Mouse (Mus musculus) layer of hippocampus, adult 2 months (tissue): ENCODE data around the gene Cpa4. TPM values are rescaled to one million over a fixed set of nuclear protein-coding genes. Genes with fewer than 3 reads are reported as not detected.

Source experiments
- DNase-seq, 2 experiments: peaks; one replicate each; pipeline ENCODE4 v3.0.0; 2022; ENCODE audit warnings: low spot score in 2 of 2
- H3K27ac ChIP-seq: fragments of 200-600 bp; 2 replicates; pipeline ENCODE4 v1.8.1; 2022
- H3K4me3 ChIP-seq: fragments of 200-600 bp; 2 replicates; pipeline ENCODE4 v1.8.1; 2022; ENCODE audit warnings: mild to moderate bottlenecking
- CTCF ChIP-seq: fragments of 200-600 bp; conservative IDR thresholded peaks from 2 replicates; pipeline ENCODE4 v1.8.1; 2022; ENCODE audit warnings: antibody characterized with exemption, mild to moderate bottlenecking, moderate library complexity
- total RNA-seq, 2 experiments: library from RNA; stranded (reverse); gene quantifications; 2 replicates each; pipeline ENCODE4 v1.2.3; 2021

Cpa4 gene
- total RNA-seq, 2 experiments from 2014 or later, result not detected

DNA sequence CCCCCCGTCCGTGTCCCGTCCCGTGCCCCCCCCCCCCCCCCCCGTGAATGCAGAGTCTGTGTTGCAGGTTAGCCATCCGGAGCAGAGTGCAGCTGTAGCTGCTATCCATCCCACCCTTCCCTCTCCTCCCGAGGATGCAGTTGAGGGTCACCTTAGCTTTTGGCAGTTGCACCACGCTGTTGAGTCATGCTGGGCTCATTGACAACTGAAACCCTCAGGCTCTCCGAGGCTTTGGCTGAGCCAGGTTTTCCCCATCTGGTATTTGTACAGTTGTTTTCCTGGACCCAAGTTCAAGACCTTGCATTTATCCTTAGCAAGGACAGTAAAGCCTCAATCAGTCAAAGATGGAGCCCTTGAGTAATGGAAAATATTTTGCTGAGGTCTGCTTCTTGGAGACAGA is 12.1 kb upstream of the Cpa4 start:
- TF ChIP-seq CTCF, result no peak
- Histone ChIP-seq H3K4me3 (no peak overlapping the region), H3K27ac (no peak overlapping the region)
- DNase-seq, result no peak

DNA sequence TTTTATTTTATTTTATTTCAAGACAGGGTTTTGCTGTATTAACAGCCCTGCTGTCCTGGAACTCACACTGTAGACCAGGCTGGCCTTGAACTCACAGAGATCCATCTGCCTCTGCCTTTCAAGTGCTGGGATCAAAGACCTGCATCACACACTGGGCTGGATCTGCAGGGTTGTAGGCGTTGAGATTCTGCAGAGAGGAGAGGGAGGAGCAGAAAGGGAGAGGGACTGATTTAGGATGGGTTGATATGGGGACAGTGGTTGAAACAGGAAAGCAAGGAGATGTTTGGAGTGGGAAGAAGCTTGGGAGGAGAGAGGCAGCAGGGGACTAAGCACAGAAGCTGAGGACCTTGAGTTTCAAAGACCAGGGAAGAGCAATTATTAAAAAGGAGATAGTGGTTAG is 8.4 kb upstream of the Cpa4 start:
- no peak overlapping the region for H3K4me3 ChIP-seq
- TF ChIP-seq CTCF, result no peak
- H3K27ac ChIP-seq, result no peak overlapping the region
- DNase-seq, result no peak

DNA sequence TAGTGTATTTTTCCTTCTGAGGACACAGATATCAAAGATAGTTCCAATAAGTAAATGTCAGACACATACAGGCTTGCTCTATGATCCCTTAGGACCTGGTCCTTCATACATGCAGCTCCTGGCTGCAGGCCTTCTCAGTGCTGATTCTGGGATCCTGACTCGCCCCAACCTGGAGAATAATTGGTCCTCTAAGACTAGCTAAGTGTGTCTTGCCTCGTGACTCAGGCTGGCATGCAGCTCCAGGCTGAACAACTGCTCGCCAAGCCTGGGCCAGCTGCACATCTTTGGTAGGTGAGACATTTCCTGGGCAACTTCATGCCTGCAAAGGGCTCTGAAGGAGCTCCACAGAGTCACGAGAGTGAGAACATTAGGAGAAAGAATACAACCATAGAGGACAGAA is 6.0 kb upstream of the Cpa4 start:
- no peak overlapping the region for H3K27ac ChIP-seq
- TF ChIP-seq CTCF, result no peak

DNA sequence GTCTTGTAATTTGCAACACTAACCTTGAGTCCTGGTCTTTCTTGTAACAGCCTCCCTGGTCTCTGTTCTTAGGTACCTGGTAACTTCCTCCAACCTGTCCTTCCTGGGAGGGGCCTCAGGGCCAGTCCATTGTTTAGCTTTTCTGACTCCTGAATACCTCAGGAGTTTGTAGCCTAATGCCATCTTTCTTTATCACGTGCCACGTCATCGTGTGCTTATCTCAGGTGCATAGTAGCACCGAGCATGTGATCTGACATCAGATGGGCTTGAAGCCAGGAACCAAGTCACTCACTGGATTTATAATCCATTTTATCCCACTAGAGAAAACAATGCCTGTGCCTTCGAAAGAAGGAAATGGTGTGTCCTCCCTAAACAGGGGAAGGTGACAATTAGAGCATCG is 4.6 kb upstream of the Cpa4 start:
- Histone ChIP-seq H3K4me3 (no peak overlapping the region), H3K27ac (no peak overlapping the region)
- no peak for TF ChIP-seq CTCF
- DNase-seq, result no peak

More for the DNA sequence above, 6.0 kb upstream of the Cpa4 start:
- H3K4me3 ChIP-seq, result no peak overlapping the region
- no peak for DNase-seq

DNA sequence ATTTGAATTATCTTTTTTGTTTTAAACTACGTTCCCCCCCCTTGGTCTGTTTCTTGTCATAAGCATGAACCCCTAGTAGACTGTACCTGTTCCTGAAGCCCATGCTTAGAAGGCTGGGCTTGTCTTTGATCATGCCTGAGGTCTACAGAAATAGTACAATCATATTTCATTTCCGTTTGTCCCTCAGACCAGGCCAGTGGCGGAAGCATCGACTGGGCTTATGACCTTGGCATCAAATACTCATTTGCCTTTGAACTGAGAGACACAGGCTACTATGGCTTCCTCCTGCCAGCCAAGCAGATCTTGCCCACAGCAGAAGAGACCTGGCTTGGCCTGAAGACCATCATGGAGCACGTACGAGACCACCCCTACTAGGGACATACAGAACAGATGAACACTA is 4.1 kb upstream of the Cpa4 start:
- Histone ChIP-seq H3K27ac (no peak overlapping the region), H3K4me3 (no peak overlapping the region)
- no peak for TF ChIP-seq CTCF
- no peak for DNase-seq

DNA sequence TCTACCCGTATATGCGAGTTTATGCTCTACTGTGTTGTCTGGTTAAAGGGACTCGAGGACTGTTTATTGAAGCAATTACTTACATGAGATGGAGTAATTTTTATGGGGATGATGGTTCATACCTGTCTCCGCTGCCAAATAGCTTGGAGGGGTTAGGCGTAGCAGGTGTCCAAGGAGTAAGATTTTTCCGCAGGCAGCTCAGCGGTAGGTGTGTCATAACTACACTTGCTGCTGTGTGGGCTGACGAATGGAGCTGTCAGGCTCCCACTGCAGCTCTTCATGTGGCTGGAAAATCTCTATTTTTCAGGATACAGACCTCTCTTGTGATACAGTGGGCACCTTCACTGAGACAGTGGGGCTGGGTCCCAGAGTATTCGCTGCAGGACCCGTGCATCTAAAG is 1.2 kb downstream of the Cpa4 start:
- H3K27ac ChIP-seq, result no peak overlapping the region
- no peak for DNase-seq
- no peak for TF ChIP-seq CTCF
- H3K4me3 ChIP-seq, result no peak overlapping the region

DNA sequence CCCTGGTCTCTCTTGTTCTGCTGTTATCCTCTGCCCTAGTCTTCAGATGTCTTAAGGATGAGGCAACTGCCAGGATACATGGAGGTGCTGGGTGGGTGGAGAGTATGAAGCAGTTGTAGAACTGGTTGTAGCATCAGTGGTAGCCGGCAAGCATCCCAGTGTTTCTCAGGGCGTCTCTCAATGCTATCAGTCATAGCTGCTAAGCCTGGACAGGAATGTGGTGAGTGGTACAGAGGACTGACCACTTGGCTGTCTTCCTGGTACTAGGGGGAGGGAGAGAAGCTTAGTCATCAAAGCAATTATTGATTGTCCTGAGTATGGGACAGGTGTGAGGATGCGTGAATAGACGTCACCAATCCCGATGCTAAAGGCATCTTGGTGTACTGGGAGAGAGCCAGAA is 1.8 kb downstream of the Cpa4 start:
- no peak for DNase-seq
- H3K4me3 ChIP-seq, result no peak overlapping the region
- H3K27ac ChIP-seq, result no peak overlapping the region
- no peak for TF ChIP-seq CTCF

DNA sequence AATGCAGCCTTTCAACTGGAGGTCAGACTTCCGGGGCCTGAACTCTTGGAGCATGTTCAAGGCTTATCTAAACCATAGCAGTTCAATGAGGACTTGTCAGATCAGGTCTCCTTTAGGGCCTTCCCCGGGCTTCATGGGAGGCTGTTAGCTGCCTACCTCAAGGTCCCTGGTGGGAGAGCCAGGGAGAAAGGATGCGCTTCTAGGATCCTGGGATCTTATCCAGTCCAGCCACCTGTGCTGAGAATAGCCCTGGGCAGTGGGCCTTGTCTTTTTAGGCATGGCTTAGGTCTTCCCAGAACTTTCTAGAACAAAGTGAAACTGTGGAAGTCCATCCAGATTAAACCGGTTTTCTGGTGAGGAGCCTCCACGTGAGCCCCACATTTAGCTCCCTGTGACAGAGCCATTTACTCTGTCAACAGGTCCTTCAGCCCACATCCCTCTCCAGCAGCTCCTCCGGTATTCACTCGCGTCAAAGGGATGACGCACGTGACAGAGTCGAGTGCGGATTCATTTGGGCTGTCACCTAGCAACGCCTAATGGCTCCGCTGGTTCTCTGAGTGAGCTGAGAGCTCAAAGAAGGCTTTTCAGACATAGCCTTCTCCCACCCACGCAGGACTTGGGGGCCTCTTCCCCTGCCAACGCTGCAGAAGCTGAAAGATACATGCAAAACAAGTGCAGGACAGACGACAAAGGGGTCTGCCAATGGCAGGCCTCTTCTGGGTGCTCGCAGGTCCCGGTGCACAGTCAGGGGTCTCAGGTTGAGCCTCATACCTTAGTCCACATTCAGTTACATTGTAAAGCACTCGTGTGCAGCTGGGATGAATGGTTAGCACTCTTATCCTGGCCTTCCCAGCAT is 4.5 kb downstream of the Cpa4 start:
- H3K4me3 ChIP-seq, result peak overlapping the region; percentile 8; the same call in 1 of the 2 replicates
- H3K27ac ChIP-seq, result peak overlapping the region; percentile 74
- peak; percentile 66 to 84 for DNase-seq
- no peak for TF ChIP-seq CTCF

DNA sequence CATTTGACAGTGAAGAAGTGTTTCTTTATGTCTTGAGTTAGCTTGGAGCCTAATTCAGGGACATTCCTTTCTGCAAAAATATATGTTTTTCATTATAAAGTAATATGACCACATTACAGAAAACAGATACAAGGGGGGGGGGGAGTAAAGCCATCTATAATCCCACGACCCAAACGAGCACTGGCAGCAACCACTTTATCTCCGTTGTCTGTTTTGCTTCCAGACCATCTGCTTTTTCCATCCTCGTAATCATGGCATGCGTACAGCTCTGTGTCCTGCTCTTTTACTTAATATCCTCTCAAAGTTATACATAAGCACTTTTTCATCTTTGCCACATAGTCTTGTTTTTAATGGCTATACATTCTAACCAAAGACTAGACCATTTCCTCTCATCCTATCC is 5.2 kb downstream of the Cpa4 start:
- no peak for TF ChIP-seq CTCF
- DNase-seq, result no peak
- Histone ChIP-seq H3K27ac (peak overlapping the region; percentile 74), H3K4me3 (no peak overlapping the region)

DNA sequence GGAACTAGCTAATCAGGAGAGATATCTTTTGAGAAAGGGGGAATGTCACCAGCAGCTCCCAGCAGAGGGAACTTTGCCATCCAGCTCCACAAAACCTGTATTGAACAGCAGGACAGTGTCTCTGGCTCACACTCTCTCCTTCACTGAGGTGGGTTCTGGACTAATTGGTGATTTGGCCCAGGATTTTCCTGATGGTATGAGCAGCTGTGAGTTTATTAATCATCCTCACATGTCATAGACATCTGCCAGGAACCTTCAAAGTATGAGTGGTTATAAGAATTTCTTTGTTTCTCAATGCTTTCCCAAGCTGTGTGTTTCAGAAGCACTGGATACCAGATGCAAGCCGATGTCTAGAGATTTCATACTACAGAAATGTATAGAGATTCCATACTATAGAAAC is 6.8 kb downstream of the Cpa4 start:
- Histone ChIP-seq H3K27ac (no peak overlapping the region), H3K4me3 (no peak overlapping the region)
- no peak for DNase-seq
- TF ChIP-seq CTCF, result no peak

DNA sequence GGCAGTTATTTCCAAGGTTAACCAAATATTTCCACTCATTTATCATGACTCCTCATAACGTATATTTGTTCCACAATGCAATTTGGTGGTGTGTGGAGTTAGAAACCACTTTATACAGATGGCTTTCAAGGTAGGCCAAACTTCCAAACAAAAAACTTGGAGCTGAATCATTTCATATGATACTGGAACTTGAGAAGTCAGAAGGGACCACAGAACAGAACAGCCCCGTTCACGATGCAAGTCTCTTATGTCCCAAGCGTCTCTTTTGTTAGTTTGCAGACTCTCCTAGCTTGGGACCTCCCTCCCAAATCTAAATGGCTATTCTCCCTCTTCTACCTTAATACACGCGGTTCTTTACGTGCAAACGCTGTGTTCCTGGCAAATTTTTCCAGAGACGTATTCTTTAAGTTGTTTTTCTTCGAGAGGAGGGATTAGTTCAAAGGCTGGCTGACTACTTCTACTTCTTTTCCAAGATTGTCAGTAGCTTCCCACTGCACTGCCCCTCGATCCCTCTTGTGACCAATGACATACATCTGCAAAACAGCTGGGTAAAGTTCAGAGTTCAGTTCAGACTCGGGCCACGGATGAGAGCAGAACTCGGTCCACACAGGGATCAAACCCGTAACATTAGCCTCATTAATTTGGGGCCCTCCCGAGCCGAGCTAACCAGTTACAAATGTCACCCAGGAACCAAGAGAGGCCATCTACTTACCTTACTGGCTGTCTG is 8.5 kb downstream of the Cpa4 start:
- Histone ChIP-seq H3K27ac (no peak overlapping the region), H3K4me3 (no peak overlapping the region)
- no peak for DNase-seq
- TF ChIP-seq CTCF, result no peak

DNA sequence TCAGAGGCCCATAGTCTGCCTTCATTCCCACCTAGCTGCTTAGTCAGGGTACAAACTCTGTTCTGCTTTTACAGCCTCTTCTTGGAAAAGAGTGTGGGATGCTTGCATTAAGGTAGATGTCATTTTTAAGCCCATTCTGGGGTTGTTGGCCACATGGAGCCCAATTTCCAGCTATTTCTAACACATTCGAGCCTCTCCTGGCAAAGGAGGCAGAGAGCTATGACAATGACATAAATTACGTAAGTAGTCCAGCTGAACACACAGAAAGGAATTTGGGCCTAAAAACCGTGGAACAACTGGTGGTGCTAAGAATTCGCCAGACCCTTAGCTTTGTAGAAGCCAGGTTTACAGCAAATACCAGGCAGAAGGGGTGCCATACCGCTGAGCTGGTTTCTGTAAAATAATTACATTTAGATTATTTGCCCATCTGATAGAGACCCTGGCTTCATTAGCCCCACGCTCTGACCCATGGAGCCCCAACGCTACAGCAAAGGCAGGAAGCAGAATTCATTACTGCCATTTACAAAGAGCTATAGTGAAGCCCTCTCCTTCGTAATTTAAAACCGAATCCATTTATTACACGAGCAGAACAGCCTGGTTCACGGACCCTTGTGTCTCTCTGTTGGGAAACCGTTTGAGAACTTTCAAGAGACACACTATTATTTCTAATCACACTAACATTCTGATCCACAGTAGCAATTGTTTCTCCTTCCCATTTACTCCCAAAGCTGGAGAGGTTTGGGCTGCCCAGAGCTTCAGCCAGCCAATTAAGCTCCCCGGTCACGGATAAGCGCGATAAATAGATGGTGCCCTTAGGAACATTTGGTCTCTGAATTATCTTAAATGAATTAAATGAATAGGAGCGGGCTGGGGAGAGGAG is 12.0 kb downstream of the Cpa4 start:
- no peak overlapping the region for H3K27ac ChIP-seq

DNA sequence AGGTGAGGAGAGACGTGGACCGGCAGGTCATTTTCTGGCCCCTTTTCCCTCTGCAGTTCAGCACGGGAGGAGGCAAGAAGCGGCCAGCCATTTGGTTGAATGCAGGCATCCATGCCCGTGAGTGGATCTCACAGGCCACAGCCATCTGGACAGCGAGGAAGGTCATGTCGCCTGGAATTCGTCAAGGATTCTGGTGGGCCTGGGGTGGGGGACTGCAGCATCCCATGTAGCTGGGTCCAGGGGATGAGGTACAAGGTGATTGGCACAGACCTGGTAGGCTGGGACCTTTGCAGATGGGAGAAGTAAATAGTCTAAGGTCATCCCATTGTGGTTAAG is 12.6 kb downstream of the Cpa4 start:
- no peak for TF ChIP-seq CTCF
- DNase-seq, result no peak
- H3K27ac ChIP-seq, result no peak overlapping the region
- no peak overlapping the region; the same call in 1 of the 2 replicates for H3K4me3 ChIP-seq

More for the DNA sequence above, 12.0 kb downstream of the Cpa4 start:
- H3K4me3 ChIP-seq, result no peak overlapping the region; the same call in 1 of the 2 replicates
- no peak for TF ChIP-seq CTCF
- DNase-seq, result no peak
